Mouse (Mus musculus) right cerebral cortex, postnatal 36 days (tissue): ENCODE data around the gene Olfr412.

Experiments
- DNase-seq, 2 experiments: peaks; one replicate each; pipeline ENCODE4 v3.0.0; 2022; ENCODE audit warnings: low spot score in 2 of 2, mixed read lengths in 1 of 2

Gene Olfr412

GRCm38 (mm10) chr11:74361769-74362168 is at the start of gene Olfr412:
Olfr412 (plus strand) TSS chr11:74362069.
- no peak for DNase-seq

- DNase-seq = no peak
Observed at GRCm38 (mm10) chr11:74326044-74326443, 35.8 kb upstream of the Olfr412 start.

GRCm38 (mm10) chr11:74328781-74329180 is 33.1 kb upstream of the Olfr412 start:
- DNase-seq = no peak

- DNase-seq = no peak
Observed at GRCm38 (mm10) chr11:74337931-74338330, 23.9 kb upstream of the Olfr412 start, which contains the start of gene Olfr410. Olfr410 (minus strand) TSS chr11:74338031.

- DNase-seq = no peak
Observed at GRCm38 (mm10) chr11:74352550-74352949, 9.3 kb upstream of the Olfr412 start, which contains the start of gene Olfr411. Olfr411 (minus strand) TSS chr11:74352650.

GRCm38 (mm10) chr11:74371393-74372100 is 9.7 kb downstream of the Olfr412 start:
- peak; percentile 54 to 59 for DNase-seq

GRCm38 (mm10) chr11:74376847-74377246 is 15.0 kb downstream of the Olfr412 start:
- peak; percentile 42 to 66 for DNase-seq

- DNase-seq = no peak
Observed at GRCm38 (mm10) chr11:74379166-74379873, 17.5 kb downstream of the Olfr412 start.

GRCm38 (mm10) chr11:74385674-74386073 is 23.8 kb downstream of the Olfr412 start:
- no peak for DNase-seq

GRCm38 (mm10) chr11:74387203-74387602 is 25.3 kb downstream of the Olfr412 start:
- DNase-seq = no peak

GRCm38 (mm10) chr11:74391899-74392298 is 30.0 kb downstream of the Olfr412 start:
- no peak for DNase-seq

- DNase-seq = no peak
Observed at GRCm38 (mm10) chr11:74392903-74393302, 31.0 kb downstream of the Olfr412 start.

DNA sequence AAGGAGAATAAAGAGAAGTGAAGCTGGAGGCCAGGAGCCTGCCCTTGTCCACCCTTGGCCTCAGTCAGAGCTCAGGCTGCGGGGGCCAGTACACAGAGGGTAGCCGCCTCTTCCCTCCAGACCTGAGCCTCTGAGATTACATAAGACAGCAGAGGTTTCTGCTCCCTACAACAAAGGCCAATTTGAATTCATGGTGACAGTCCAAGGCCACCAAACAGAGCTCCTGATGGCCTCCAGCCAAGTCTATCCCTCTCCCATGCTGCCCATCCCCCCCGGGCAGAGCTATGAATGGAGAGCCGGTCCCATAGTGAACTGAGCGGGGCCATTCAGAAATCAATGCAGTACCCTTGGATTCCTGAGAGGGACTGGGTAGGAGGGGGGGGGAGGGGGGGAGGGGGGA is 31.6 kb downstream of the Olfr412 start:
- no peak for DNase-seq

DNA sequence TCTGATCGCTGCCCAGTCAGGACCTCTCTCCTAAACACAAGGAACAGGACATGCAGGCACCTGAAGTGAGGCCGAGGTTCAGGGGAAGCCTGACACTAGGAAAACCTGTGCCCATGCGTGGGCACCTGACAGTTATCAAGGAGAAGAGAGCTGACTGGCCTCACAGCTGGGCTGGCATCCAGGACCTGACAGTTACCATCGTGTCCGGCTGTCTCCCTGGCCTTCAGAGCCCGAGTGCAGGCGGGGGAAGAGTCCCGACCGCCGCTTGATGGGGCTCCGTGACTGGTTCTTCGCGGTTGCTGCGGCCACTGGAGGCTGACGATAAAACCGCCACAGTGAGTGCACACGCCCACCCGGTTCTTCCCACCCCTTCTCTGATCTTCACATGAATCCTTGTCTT is 33.7 kb downstream of the Olfr412 start:
- DNase-seq = no peak

- DNase-seq = no peak
Observed at GRCm38 (mm10) chr11:74402126-74402525, 40.3 kb downstream of the Olfr412 start.

- DNase-seq = no peak
Observed at GRCm38 (mm10) chr11:74404216-74404615, 42.3 kb downstream of the Olfr412 start.

DNA sequence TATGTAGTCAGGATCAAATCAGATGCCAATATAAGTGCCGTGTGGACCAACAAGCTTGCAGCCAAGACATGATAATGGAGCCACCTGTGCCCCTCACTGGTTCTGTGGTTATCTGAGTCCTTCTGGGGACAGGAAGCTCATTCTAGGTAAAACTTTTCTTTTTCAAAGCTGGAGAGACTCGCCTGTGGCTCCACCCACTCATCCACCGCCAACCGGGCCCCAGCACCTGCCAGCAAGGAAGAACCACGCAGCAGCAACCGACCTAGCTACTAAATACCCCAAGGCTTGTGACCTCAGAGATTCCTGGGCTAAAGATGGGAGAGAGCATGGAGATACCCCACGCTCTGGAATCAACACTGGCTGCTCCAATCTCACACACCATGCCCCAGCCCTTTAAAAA is 43.3 kb downstream of the Olfr412 start:
- DNase-seq = no peak

- DNase-seq = peak; percentile 83 to 87
Observed at GRCm38 (mm10) chr11:74408587-74409446, 46.9 kb downstream of the Olfr412 start.

DNA sequence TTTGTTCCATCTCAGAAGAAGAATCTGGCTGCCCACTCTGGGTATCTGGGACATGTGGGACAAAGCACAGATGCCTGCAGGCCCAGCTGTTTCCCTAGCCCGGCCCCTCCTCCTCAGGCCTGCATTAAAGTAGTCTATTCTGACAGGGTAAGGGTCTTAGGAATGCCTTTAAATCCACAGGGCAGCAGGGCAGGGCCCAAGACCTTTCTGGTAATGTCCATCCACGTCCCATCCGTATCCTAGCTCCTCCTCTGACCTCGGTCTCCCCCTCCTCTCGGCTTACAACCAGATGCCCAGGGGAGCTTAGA is 47.5 kb downstream of the Olfr412 start:
- DNase-seq = no peak

- no peak for DNase-seq
Observed at GRCm38 (mm10) chr11:74409757-74410174, 47.9 kb downstream of the Olfr412 start.

DNA sequence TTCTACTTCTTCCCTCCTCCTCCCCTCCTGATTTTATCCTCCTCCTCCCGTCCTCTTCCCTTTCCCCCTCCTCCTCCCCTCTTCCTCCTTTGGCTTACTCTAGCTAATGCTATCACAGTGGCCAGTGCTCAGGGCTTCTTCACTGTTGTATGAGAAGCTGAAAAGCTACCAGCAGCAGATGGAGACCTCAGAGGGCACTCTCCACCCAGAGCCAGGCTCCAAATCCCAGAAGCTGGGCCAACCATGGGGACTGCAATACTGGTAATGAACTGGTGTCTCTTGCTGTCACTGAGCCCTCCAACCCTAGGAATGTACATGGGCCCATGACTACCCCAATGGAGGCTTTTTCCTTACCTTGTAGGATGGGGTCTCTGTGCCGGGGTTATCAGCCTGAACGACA is 50.1 kb downstream of the Olfr412 start:
- no peak for DNase-seq

GRCm38 (mm10) chr11:74412462-74412861 is 50.6 kb downstream of the Olfr412 start:
- no peak for DNase-seq
